25 mouse cellular contexts compared by ENCODE assay signal in the genomic region with DNA sequence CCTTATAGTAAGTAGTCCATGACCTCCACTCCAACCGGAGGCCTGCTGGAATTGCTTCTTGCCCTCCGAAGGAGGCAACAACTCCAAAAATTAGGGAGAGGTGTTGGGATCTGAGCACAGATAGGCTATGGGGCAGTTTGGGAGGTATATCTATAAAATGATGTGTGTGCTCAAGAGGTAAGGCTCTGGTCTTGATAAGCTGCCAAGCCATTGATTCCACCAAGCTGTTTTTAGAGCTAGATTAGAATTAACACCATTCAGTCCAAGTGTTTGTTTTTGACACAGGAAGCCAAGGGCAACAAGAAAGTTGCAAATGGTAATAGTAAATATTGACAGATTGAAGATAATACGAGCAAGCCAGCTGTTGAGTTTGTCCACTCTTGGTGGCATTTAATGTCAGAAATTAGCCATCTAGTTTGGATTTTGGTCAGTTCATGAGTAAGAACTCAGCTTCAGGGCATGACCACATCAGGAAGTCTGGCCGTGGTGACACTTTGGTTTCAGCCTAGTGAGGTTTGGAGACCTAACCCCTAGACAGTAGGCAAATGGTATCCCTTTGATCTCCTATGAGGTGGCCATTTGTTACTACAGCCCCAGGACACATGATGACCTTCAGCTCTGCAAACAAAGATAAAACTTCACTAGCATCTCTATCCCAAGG. TPM values are rescaled to one million over a fixed set of nuclear protein-coding genes. Genes with fewer than 3 reads are reported as not detected.
DNase-seq lines count a peak whose midpoint lies in the region; ATAC-seq and TF ChIP-seq lines count a peak whose summit lies in the region.
"Had no signal": no experiment of that assay in that cellular context is flagged by ENCODE, and none has a peak within 500 bp of the region (broad histone marks: within the 10 kb centered on the region; RNA-seq: fewer than 3 reads in every experiment).

No protein-coding gene starts in this region.

- no peak overlapping the region for H3K4me2 ChIP-seq in midbrain, embryonic 11.5 days
- no peak overlapping the region for H3K4me2 ChIP-seq in midbrain, embryonic 14.5 days (ENCODE audit: low read length)
- peak overlapping the region; percentile 28 for H3K4me2 ChIP-seq in liver, embryonic 12.5 days
- no peak overlapping the region for H3K4me2 ChIP-seq in hindbrain, postnatal 0 days (ENCODE audit: low read depth, low read length)
- H3K4me2 ChIP-seq: forebrain, embryonic 15.5 days; heart, embryonic 11.5 days; midbrain, embryonic 15.5 days had no signal

- no peak overlapping the region for H3K9ac ChIP-seq in midbrain, embryonic 11.5 days (ENCODE audit: low read length)
- H3K9ac ChIP-seq in midbrain, embryonic 14.5 days (replicated peaks; ENCODE audit: low read length), result no peak overlapping the region
- H3K9ac ChIP-seq in liver, embryonic 12.5 days, result peak overlapping the region; percentile 28; the same call in 1 of the 2 replicates
- H3K9ac ChIP-seq in hindbrain, postnatal 0 days (replicated peaks; ENCODE audit: low read length), result no peak overlapping the region
- H3K9ac ChIP-seq: forebrain, embryonic 15.5 days; midbrain, embryonic 15.5 days had no signal

- no peak for ATAC-seq in midbrain, embryonic 11.5 days (ENCODE audit: low FRiP score)
- no peak for ATAC-seq in midbrain, embryonic 14.5 days (ENCODE audit: low FRiP score, low TSS enrichment)
- ATAC-seq in liver, embryonic 12.5 days, result peak; percentile 14; the same call in 1 of the 2 replicates
- peak; percentile 10; the same call in 1 of the 2 replicates for ATAC-seq in megakaryocyte-erythroid progenitor cell, adult 5-6 weeks (replicated peaks; ENCODE audit: low FRiP score, low TSS enrichment, poor library complexity, severe bottlenecking)
- no peak for ATAC-seq in hindbrain, postnatal 0 days
- ATAC-seq: forebrain, embryonic 15.5 days; hindbrain, embryonic 16.5 days; intestine, postnatal 0 days; midbrain, embryonic 15.5 days had no signal

- no peaks in the 10 kb centered on the region; the same call in 1 of the 2 replicates for H3K4me1 ChIP-seq in midbrain, embryonic 11.5 days (ENCODE audit: control insufficient read depth, insufficient read depth, low read length)
- peaks cover 9% of the 10 kb centered on the region for H3K4me1 ChIP-seq in midbrain, embryonic 14.5 days (ENCODE audit: control insufficient read depth, insufficient read depth, low read length)
- peaks cover 56% of the 10 kb centered on the region for H3K4me1 ChIP-seq in liver, embryonic 12.5 days
- H3K4me1 ChIP-seq in hindbrain, postnatal 0 days (ENCODE audit: insufficient read depth, low read length), result peaks cover 5% of the 10 kb centered on the region; the same call in 1 of the 2 replicates

- TF ChIP-seq CTCF in hindbrain, postnatal 0 days (IDR thresholded peaks at IDR 0.05; ENCODE audit: low read depth), result no peak

- DNase-seq in adrenal gland, adult 2 months, result peak; percentile 41
- no peak for DNase-seq in adrenal gland, postnatal 25 days
- DNase-seq in midbrain, embryonic 11.5 days (ENCODE audit: low spot score, missing footprints), result peak; percentile 28
- no peak for DNase-seq in midbrain, embryonic 14.5 days
- no peak for DNase-seq in hindbrain, postnatal 0 days (ENCODE audit: low spot score)
- DNase-seq in yolk sac, embryonic 10.5 days (ENCODE audit: low spot score), result no peak
- DNase-seq: cerebellum, adult 8-10 months; cerebellum, postnatal 36 days; gastrocnemius, postnatal 10 days; kidney, postnatal 25 days; lung, adult 18-20 months; lung, postnatal 10 days; thymus, postnatal 36 days had no signal

- H3K4me3 ChIP-seq in midbrain, embryonic 11.5 days (ENCODE audit: low read depth, low read length), result no peak overlapping the region
- H3K4me3 ChIP-seq in midbrain, embryonic 14.5 days (replicated peaks; ENCODE audit: low read depth, low read length), result no peak overlapping the region
- H3K4me3 ChIP-seq in liver, embryonic 12.5 days, result no peak overlapping the region
- no peak overlapping the region for H3K4me3 ChIP-seq in hindbrain, postnatal 0 days (ENCODE audit: low read length)
- H3K4me3 ChIP-seq: forebrain, embryonic 15.5 days; hindbrain, embryonic 10.5 days; layer of hippocampus, adult 2 months; limb, embryonic 10.5 days; midbrain, embryonic 15.5 days had no signal

- no peaks in the 10 kb centered on the region for H3K9me3 ChIP-seq in midbrain, embryonic 11.5 days (ENCODE audit: control insufficient read depth, low read length)
- H3K9me3 ChIP-seq in midbrain, embryonic 14.5 days (ENCODE audit: control insufficient read depth, low read length), result no peaks in the 10 kb centered on the region
- no peaks in the 10 kb centered on the region for H3K9me3 ChIP-seq in liver, embryonic 12.5 days (replicated peaks)
- H3K9me3 ChIP-seq in hindbrain, postnatal 0 days (ENCODE audit: low read length), result no peaks in the 10 kb centered on the region
- H3K9me3 ChIP-seq: forebrain, embryonic 15.5 days; G1E; hindbrain, embryonic 10.5 days; limb, embryonic 10.5 days; midbrain, embryonic 15.5 days had no signal

- no peaks in the 10 kb centered on the region for H3K27me3 ChIP-seq in midbrain, embryonic 11.5 days (ENCODE audit: control insufficient read depth, insufficient read depth, low read length)
- no peaks in the 10 kb centered on the region for H3K27me3 ChIP-seq in midbrain, embryonic 14.5 days (ENCODE audit: control insufficient read depth, insufficient read depth, low read length)
- H3K27me3 ChIP-seq in liver, embryonic 12.5 days (replicated peaks), result no peaks in the 10 kb centered on the region
- H3K27me3 ChIP-seq in hindbrain, postnatal 0 days (ENCODE audit: insufficient read depth, low read length), result no peaks in the 10 kb centered on the region
- H3K27me3 ChIP-seq: forebrain, embryonic 15.5 days; midbrain, embryonic 15.5 days had no signal

- WGBS in midbrain, embryonic 11.5 days, result 87% methylated on average over 4 of the region's 4 CpGs
- WGBS in midbrain, embryonic 14.5 days, result 90% methylated on average over 4 of the region's 4 CpGs
- WGBS in liver, embryonic 12.5 days (ENCODE audit: insufficient replicate concordance), result 35% methylated on average over 4 of the region's 4 CpGs
- WGBS in hindbrain, postnatal 0 days, result 86% methylated on average over 4 of the region's 4 CpGs

- no peak overlapping the region for H3K27ac ChIP-seq in midbrain, embryonic 11.5 days (ENCODE audit: low read depth, low read length)
- H3K27ac ChIP-seq in midbrain, embryonic 14.5 days (replicated peaks; ENCODE audit: low read depth, low read length), result no peak overlapping the region
- H3K27ac ChIP-seq in liver, embryonic 12.5 days, result peak overlapping the region; percentile 73
- H3K27ac ChIP-seq in hindbrain, postnatal 0 days, result no peak overlapping the region
- H3K27ac ChIP-seq: forebrain, embryonic 15.5 days; hindbrain, embryonic 10.5 days; layer of hippocampus, adult 2 months; limb, embryonic 10.5 days; midbrain, embryonic 15.5 days; stomach, postnatal 0 days had no signal

- H3K36me3 ChIP-seq in midbrain, embryonic 11.5 days (ENCODE audit: control insufficient read depth, insufficient read depth, low read length), result no peaks in the 10 kb centered on the region
- no peaks in the 10 kb centered on the region for H3K36me3 ChIP-seq in midbrain, embryonic 14.5 days (ENCODE audit: control insufficient read depth, insufficient read depth, low read length)
- H3K36me3 ChIP-seq in liver, embryonic 12.5 days, result no peaks in the 10 kb centered on the region
- no peaks in the 10 kb centered on the region for H3K36me3 ChIP-seq in hindbrain, postnatal 0 days (ENCODE audit: insufficient read depth, low read length)
- H3K36me3 ChIP-seq: forebrain, embryonic 15.5 days; hindbrain, embryonic 10.5 days; limb, embryonic 10.5 days; midbrain, embryonic 15.5 days had no signal

RNA-seq across cellular contexts. Expression of gene Ccnl1, which starts 4.4 kb away (rescaled TPM):
- 100 to 1,000 TPM in 1 of 2 experiments, 10 to 100 TPM in 1; 65.8 to 125 TPM for total RNA-seq in adrenal gland, adult 2 months (2021)
- 120 and 136 TPM in 2 replicates for polyA plus RNA-seq in adrenal gland, adult 2 months (2012; rRNA removed)
- total RNA-seq in adrenal gland, postnatal 25 days (2021), result 97.6 and 105 TPM in 2 replicates
- polyA plus RNA-seq in midbrain, embryonic 11.5 days (2014; fragmentation: Nextera tagmentation; extraction: Ambion mirVana), result 119 and 131 TPM in 2 replicates
- polyA plus RNA-seq in midbrain, embryonic 14.5 days (2014; fragmentation: Nextera tagmentation; extraction: Ambion mirVana), result 78.1 and 99.0 TPM in 2 replicates
- polyA plus RNA-seq in liver, embryonic 12.5 days (2016; fragmentation: Nextera tagmentation; extraction: Ambion mirVana), result 74.5 and 74.8 TPM in 2 replicates
- 135 and 170 TPM in 2 replicates for total RNA-seq in megakaryocyte-erythroid progenitor cell, adult 5-6 weeks (2014; fragmentation: Nextera tagmentation)
- 347 and 372 TPM in 2 replicates for total RNA-seq in megakaryocyte-erythroid progenitor cell, adult 5-6 weeks (2017)
- total RNA-seq in hindbrain, postnatal 0 days (2014; rRNA removed), result 32.9 and 34.8 TPM in 2 replicates
- 56.8 and 56.9 TPM in 2 replicates for polyA plus RNA-seq in hindbrain, postnatal 0 days (2015; fragmentation: Nextera tagmentation; extraction: Ambion mirVana)

Comparison
In these comparisons a context has a peak if more than half of its experiments do, and no peak if none do; other contexts are left out.
1. DNase-seq: peak in adrenal gland, adult 2 months (single experiment) and midbrain, embryonic 11.5 days (single experiment); none in adrenal gland, postnatal 25 days (single experiment), midbrain, embryonic 14.5 days (single experiment), hindbrain, postnatal 0 days (single experiment) and yolk sac, embryonic 10.5 days (single experiment).
2. ATAC-seq: peak in liver, embryonic 12.5 days (single experiment) and megakaryocyte-erythroid progenitor cell, adult 5-6 weeks (single experiment); none in midbrain, embryonic 11.5 days (single experiment), midbrain, embryonic 14.5 days (single experiment) and hindbrain, postnatal 0 days (single experiment).